Mouse (Mus musculus) lung, adult 2 months (tissue): ENCODE measurements around the gene Adgrg4.

Experiments used
- CTCF ChIP-seq: fragments of 200-500 bp; IDR thresholded peaks from 2 replicates; pipeline ENCODE4 v1.5.1; 2011; ENCODE audit warnings: mild to moderate bottlenecking, low read length, control low read depth; ENCODE audit not compliant: insufficient read depth
- POLR2A ChIP-seq: fragments of 200-500 bp; IDR thresholded peaks from 2 replicates; pipeline ENCODE4 v1.6.1; 2011; ENCODE audit warnings: low read depth, mild to moderate bottlenecking, control low read depth, low read length, borderline replicate concordance; ENCODE audit errors: extremely low read depth

DNA sequence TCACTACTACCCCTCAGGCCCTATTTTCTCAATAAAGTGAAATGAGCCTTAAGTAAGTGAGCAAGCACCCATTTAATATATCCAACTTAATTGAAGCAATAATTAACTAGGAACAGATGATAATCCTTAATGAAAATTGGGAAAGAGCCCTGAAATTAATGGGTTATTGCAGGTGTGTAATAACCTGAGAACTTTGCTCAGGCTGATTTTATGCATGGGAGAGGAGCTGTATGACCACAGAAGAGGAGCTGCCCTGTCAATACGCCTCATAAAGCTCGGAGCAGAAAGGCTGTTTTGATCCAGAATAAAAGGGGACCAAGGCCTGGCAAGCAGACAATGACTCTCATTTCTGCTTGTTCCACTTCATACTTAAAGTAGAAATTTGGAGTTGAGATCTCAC, at the start of gene Adgrg4:
- TF ChIP-seq POLR2A = no peak
- no peak for TF ChIP-seq CTCF
